Comparison of ENCODE assay signal across 8 mouse cellular contexts in genomic region chr5:88766121-88766520, GRCm38 (mm10). TPM values are rescaled to one million over a fixed set of nuclear protein-coding genes. Genes with fewer than 3 reads are reported as not detected.
DNase-seq lines count a peak whose midpoint lies in the region; ATAC-seq and TF ChIP-seq lines count a peak whose summit lies in the region.

No protein-coding gene starts in this region.

- peak overlapping the region; percentile 73 for H3K4me3 ChIP-seq in heart, embryonic 16.5 days (ENCODE audit: low read length)
- H3K4me3 ChIP-seq in intestine, postnatal 0 days (ENCODE audit: low read depth, low read length) = peak overlapping the region; percentile 82; the same call in 1 of the 2 replicates

- H3K4me2 ChIP-seq in heart, embryonic 16.5 days (ENCODE audit: low read depth, low read length) = peak overlapping the region; percentile 70
- H3K4me2 ChIP-seq in intestine, postnatal 0 days (replicated peaks; ENCODE audit: low read depth) = peak overlapping the region; percentile 95; the same call in 1 of the 2 replicates

- H3K27ac ChIP-seq in heart, embryonic 16.5 days (ENCODE audit: low read length) = 0 out of 2 replicates have a peak overlapping the region, but pooled peaks have one; percentile 23
- H3K27ac ChIP-seq in intestine, postnatal 0 days (ENCODE audit: low read depth, low read length) = no peak overlapping the region

- no peak for ATAC-seq in heart, embryonic 16.5 days (replicated peaks; ENCODE audit: extremely low read depth, insufficient read depth, low FRiP score)
- no peak for ATAC-seq in intestine, postnatal 0 days

- TF ChIP-seq CTCF in intestine, postnatal 0 days (IDR thresholded peaks at IDR 0.05; ENCODE audit: low read depth) = no peak

- H3K9me3 ChIP-seq in heart, embryonic 16.5 days (replicated peaks; ENCODE audit: control insufficient read depth, low read length) = no peaks in the 10 kb centered on the region
- H3K9me3 ChIP-seq in intestine, postnatal 0 days (ENCODE audit: control insufficient read depth) = no peaks in the 10 kb centered on the region

- peaks cover 5% of the 10 kb centered on the region for H3K36me3 ChIP-seq in heart, embryonic 16.5 days (ENCODE audit: control insufficient read depth, insufficient read depth)
- no peaks in the 10 kb centered on the region for H3K36me3 ChIP-seq in intestine, postnatal 0 days (ENCODE audit: control insufficient read depth, insufficient read depth)

- no peaks in the 10 kb centered on the region for H3K27me3 ChIP-seq in heart, embryonic 16.5 days (ENCODE audit: control insufficient read depth, insufficient read depth, low read length)
- no peaks in the 10 kb centered on the region for H3K27me3 ChIP-seq in intestine, postnatal 0 days (replicated peaks; ENCODE audit: control insufficient read depth, insufficient read depth, low read length)

- DNase-seq in heart, adult 9 months (ENCODE audit: low spot score in 2 of 2) = no peak
- DNase-seq in c-Kit-positive CD71-positive TER-119-positive erythroid progenitor cells, embryonic 14.5 days (ENCODE audit: low spot score) = peak; percentile 13
- DNase-seq in spleen, adult 18-20 months = peak; percentile 27 to 29
- DNase-seq in gastrocnemius, adult 18-20 months (ENCODE audit: low spot score) = no peak
- no peak for DNase-seq in urinary bladder, postnatal 4 days (ENCODE audit: low spot score in 2 of 2)
- no peak for DNase-seq in layer of hippocampus, postnatal 25 days (ENCODE audit: extremely low spot score in 1 of 2, low spot score in 1 of 2)

- no peak overlapping the region; the same call in 1 of the 2 replicates for H3K9ac ChIP-seq in heart, embryonic 16.5 days (ENCODE audit: low read length)
- H3K9ac ChIP-seq in intestine, postnatal 0 days (ENCODE audit: low read depth, low read length) = no peak overlapping the region

- WGBS in heart, embryonic 16.5 days = 65% methylated on average over 6 of the region's 6 CpGs
- WGBS in intestine, postnatal 0 days = 58% methylated on average over 6 of the region's 6 CpGs

- peaks cover 15% of the 10 kb centered on the region for H3K4me1 ChIP-seq in heart, embryonic 16.5 days (ENCODE audit: control insufficient read depth, insufficient read depth, low read length)
- H3K4me1 ChIP-seq in intestine, postnatal 0 days (replicated peaks; ENCODE audit: control insufficient read depth, insufficient read depth, low read length) = no peaks in the 10 kb centered on the region

RNA-seq across cellular contexts. Expression of gene Dck, which starts 1.3 kb away (rescaled TPM):
- polyA plus RNA-seq in heart, embryonic 16.5 days (2015; fragmentation: Nextera tagmentation; extraction: Ambion mirVana) = 30.5 and 44.5 TPM in 2 replicates
- 10.7 and 11.1 TPM in 2 replicates for polyA plus RNA-seq in intestine, postnatal 0 days (2015; fragmentation: Nextera tagmentation; extraction: Ambion mirVana)
- total RNA-seq in gastrocnemius, adult 18-20 months (2021) = 1 to 10 TPM; 1.3 TPM
- 10 to 100 TPM; 13.7 to 13.8 TPM for total RNA-seq in layer of hippocampus, postnatal 25 days (2021)

RNA-seq across cellular contexts. Expression of gene Mob1b, which starts 45.5 kb away (rescaled TPM):
- polyA plus RNA-seq in heart, embryonic 16.5 days (2015; fragmentation: Nextera tagmentation; extraction: Ambion mirVana) = 15.4 and 17.5 TPM in 2 replicates
- polyA plus RNA-seq in intestine, postnatal 0 days (2015; fragmentation: Nextera tagmentation; extraction: Ambion mirVana) = 8.0 and 9.6 TPM in 2 replicates
- total RNA-seq in gastrocnemius, adult 18-20 months (2021) = 10 to 100 TPM; 17.7 to 20.3 TPM
- total RNA-seq in layer of hippocampus, postnatal 25 days (2021) = 10 to 100 TPM; 27.0 to 34.1 TPM

Comparison
In these comparisons a context has a peak if more than half of its experiments do, and no peak if none do; other contexts are left out.
1. DNase-seq: peak in c-Kit-positive CD71-positive TER-119-positive erythroid progenitor cells, embryonic 14.5 days (single experiment) and spleen, adult 18-20 months (2 of 2); none in heart, adult 9 months (0 of 2), gastrocnemius, adult 18-20 months (single experiment), urinary bladder, postnatal 4 days (0 of 2) and layer of hippocampus, postnatal 25 days (0 of 2).
2. RNA of gene Dck, which starts 1.3 kb away (total RNA-seq): 13.7 to 13.8 TPM in layer of hippocampus, postnatal 25 days; 1.3 TPM in gastrocnemius, adult 18-20 months; every median in the first group is over 4 times any median in the second.